Mouse (Mus musculus): ENCODE measurements around the gene Med10. TPM values are rescaled to one million over a fixed set of nuclear protein-coding genes. Genes with fewer than 3 reads are reported as not detected.

Gene Med10
- polyA plus RNA-seq, 1 experiment from 2014 or later, result 105 TPM

- no peaks in the 10 kb centered on the region for H3K4me1 ChIP-seq (replicated peaks)
- WGBS, result 73% methylated on average over 9 of the region's 9 CpGs
- ATAC-seq (ENCODE audit: insufficient number of reproducible peaks, low FRiP score), result no peak
These were observed 30.4 kb downstream of the Med10 start for GRCm38 (mm10) chr13:69832578-69832977.

DNA sequence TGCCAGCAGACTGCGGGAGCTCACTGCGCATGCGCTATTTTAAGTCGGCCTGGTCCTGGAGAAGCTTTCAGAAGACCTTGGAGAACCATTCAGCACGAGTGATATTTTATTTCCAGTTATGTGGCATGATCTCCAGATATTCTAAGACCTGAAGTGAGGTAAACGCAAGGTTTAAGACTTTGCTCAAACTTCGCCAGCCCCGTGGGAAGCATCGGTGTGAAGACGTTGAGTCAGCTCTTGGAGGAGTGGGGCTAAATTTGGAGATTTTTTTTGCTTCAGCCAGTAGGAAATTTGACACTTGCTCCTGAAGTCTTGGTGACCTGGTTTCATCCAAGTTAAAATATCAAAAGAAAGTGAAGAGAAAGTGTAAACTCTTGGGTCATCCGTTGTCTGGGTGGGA, 31.2 kb downstream of the Med10 start:
- no peak for ATAC-seq (ENCODE audit: insufficient number of reproducible peaks, low FRiP score)
- Histone ChIP-seq H3K27ac (ENCODE audit: poor library complexity, severe bottlenecking) (no peak overlapping the region), H3K4me1 (replicated peaks) (no peaks in the 10 kb centered on the region), H3K4me3 (no peak overlapping the region), H3K9me3 (replicated peaks) (no peaks in the 10 kb centered on the region), H3K4me2 (no peak overlapping the region), H3K36me3 (no peaks in the 10 kb centered on the region), H3K9ac (no peak overlapping the region), H3K27me3 (replicated peaks) (no peaks in the 10 kb centered on the region)
- WGBS, result 82% methylated on average over 11 of the region's 11 CpGs

More at GRCm38 (mm10) chr13:69832578-69832977, 30.4 kb downstream of the Med10 start:
- Histone ChIP-seq H3K27me3 (replicated peaks) (no peaks in the 10 kb centered on the region), H3K4me3 (no peak overlapping the region), H3K36me3 (no peaks in the 10 kb centered on the region), H3K9ac (no peak overlapping the region), H3K27ac (ENCODE audit: poor library complexity, severe bottlenecking) (no peak overlapping the region), H3K4me2 (no peak overlapping the region), H3K9me3 (replicated peaks) (no peaks in the 10 kb centered on the region)

GRCm38 (mm10) chr13:69845592-69845991, 43.4 kb downstream of the Med10 start:
- Histone ChIP-seq H3K36me3 (no peaks in the 10 kb centered on the region), H3K4me2 (no peak overlapping the region), H3K9me3 (replicated peaks) (no peaks in the 10 kb centered on the region), H3K9ac (no peak overlapping the region), H3K27me3 (replicated peaks) (no peaks in the 10 kb centered on the region), H3K4me1 (replicated peaks) (no peaks in the 10 kb centered on the region), H3K4me3 (no peak overlapping the region), H3K27ac (ENCODE audit: poor library complexity, severe bottlenecking) (no peak overlapping the region)
- ATAC-seq (ENCODE audit: insufficient number of reproducible peaks, low FRiP score), result no peak
- 63% methylated on average over 1 of the region's 1 CpGs for WGBS

- H3K4me2 ChIP-seq, result no peak overlapping the region
- H3K4me3 ChIP-seq, result no peak overlapping the region
- H3K27me3 ChIP-seq (replicated peaks), result no peaks in the 10 kb centered on the region
- H3K9me3 ChIP-seq (replicated peaks), result no peaks in the 10 kb centered on the region
- 84% methylated on average over 1 of the region's 1 CpGs for WGBS
- no peak overlapping the region for H3K9ac ChIP-seq
- ATAC-seq (ENCODE audit: insufficient number of reproducible peaks, low FRiP score), result no peak
- H3K27ac ChIP-seq (ENCODE audit: poor library complexity, severe bottlenecking), result no peak overlapping the region
- no peaks in the 10 kb centered on the region for H3K4me1 ChIP-seq (replicated peaks)
- H3K36me3 ChIP-seq, result no peaks in the 10 kb centered on the region
These were observed 47.4 kb downstream of the Med10 start for GRCm38 (mm10) chr13:69849579-69849978.

- no peak overlapping the region for H3K4me3 ChIP-seq
- H3K27ac ChIP-seq (ENCODE audit: poor library complexity, severe bottlenecking), result no peak overlapping the region
- ATAC-seq (ENCODE audit: insufficient number of reproducible peaks, low FRiP score), result no peak
- H3K4me2 ChIP-seq, result no peak overlapping the region
- H3K9me3 ChIP-seq (replicated peaks), result no peaks in the 10 kb centered on the region
- 51% methylated on average over 5 of the region's 5 CpGs for WGBS
- no peaks in the 10 kb centered on the region for H3K4me1 ChIP-seq (replicated peaks)
- no peak overlapping the region for H3K9ac ChIP-seq
- no peaks in the 10 kb centered on the region for H3K27me3 ChIP-seq (replicated peaks)
- no peaks in the 10 kb centered on the region for H3K36me3 ChIP-seq
These were observed 50.1 kb downstream of the Med10 start for GRCm38 (mm10) chr13:69852313-69852712.

- no peaks in the 10 kb centered on the region for H3K27me3 ChIP-seq (replicated peaks)
- H3K27ac ChIP-seq (ENCODE audit: poor library complexity, severe bottlenecking), result no peak overlapping the region
- no peaks in the 10 kb centered on the region for H3K36me3 ChIP-seq
- no peak overlapping the region for H3K4me3 ChIP-seq
- H3K4me2 ChIP-seq, result no peak overlapping the region
- H3K9ac ChIP-seq, result no peak overlapping the region
- no peak for ATAC-seq (ENCODE audit: insufficient number of reproducible peaks, low FRiP score)
- WGBS, result 66% methylated on average over 5 of the region's 5 CpGs
- H3K4me1 ChIP-seq (replicated peaks), result no peaks in the 10 kb centered on the region
- H3K9me3 ChIP-seq (replicated peaks), result no peaks in the 10 kb centered on the region
These were observed 51.3 kb downstream of the Med10 start for GRCm38 (mm10) chr13:69853425-69854043.

- ATAC-seq (ENCODE audit: insufficient number of reproducible peaks, low FRiP score), result no peak
- H3K4me1 ChIP-seq (replicated peaks), result no peaks in the 10 kb centered on the region
- 88% methylated on average over 1 of the region's 1 CpGs for WGBS
- no peak overlapping the region for H3K4me2 ChIP-seq
- H3K9ac ChIP-seq, result no peak overlapping the region
- no peaks in the 10 kb centered on the region for H3K36me3 ChIP-seq
- H3K4me3 ChIP-seq, result no peak overlapping the region
- no peaks in the 10 kb centered on the region for H3K27me3 ChIP-seq (replicated peaks)
- H3K9me3 ChIP-seq (replicated peaks), result no peaks in the 10 kb centered on the region
- H3K27ac ChIP-seq (ENCODE audit: poor library complexity, severe bottlenecking), result no peak overlapping the region
These were observed 53.7 kb downstream of the Med10 start for GRCm38 (mm10) chr13:69855941-69856340.

DNA sequence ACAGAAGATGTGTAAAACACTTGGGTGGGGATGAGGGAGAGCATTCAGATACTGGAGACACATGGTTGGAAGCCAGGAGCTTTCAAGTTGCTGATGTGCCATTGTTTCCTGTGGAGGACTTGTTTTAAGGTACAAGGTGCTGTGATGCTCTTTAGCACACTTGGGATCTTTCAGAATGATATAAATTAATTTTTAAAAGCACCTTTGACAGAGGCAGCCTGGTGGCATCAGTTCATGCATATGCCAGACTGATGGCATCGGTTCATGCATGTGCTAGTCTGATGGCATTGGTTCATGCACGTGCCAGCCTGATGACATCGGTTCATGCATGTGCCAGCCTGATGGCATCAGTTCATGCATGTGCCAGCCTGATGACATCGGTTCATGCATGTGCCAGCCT, 60.1 kb downstream of the Med10 start:
- Histone ChIP-seq H3K27ac (ENCODE audit: poor library complexity, severe bottlenecking) (no peak overlapping the region), H3K27me3 (replicated peaks) (no peaks in the 10 kb centered on the region), H3K36me3 (no peaks in the 10 kb centered on the region), H3K4me2 (no peak overlapping the region), H3K4me3 (no peak overlapping the region), H3K4me1 (replicated peaks) (no peaks in the 10 kb centered on the region), H3K9ac (no peak overlapping the region), H3K9me3 (replicated peaks) (no peaks in the 10 kb centered on the region)
- WGBS, result 90% methylated on average over 4 of the region's 4 CpGs
- no peak for ATAC-seq (ENCODE audit: insufficient number of reproducible peaks, low FRiP score)

GRCm38 (mm10) chr13:69864911-69865310, 62.7 kb downstream of the Med10 start:
- WGBS, result 73% methylated on average over 8 of the region's 8 CpGs
- ATAC-seq (ENCODE audit: insufficient number of reproducible peaks, low FRiP score), result no peak
- no peaks in the 10 kb centered on the region for H3K4me1 ChIP-seq (replicated peaks)
- no peaks in the 10 kb centered on the region for H3K9me3 ChIP-seq (replicated peaks)
- no peak overlapping the region for H3K9ac ChIP-seq
- no peaks in the 10 kb centered on the region for H3K36me3 ChIP-seq
- H3K4me3 ChIP-seq, result no peak overlapping the region
- no peak overlapping the region for H3K27ac ChIP-seq (ENCODE audit: poor library complexity, severe bottlenecking)
- no peaks in the 10 kb centered on the region for H3K27me3 ChIP-seq (replicated peaks)
- no peak overlapping the region for H3K4me2 ChIP-seq

Other genes starting within 250 kb of the Med10 start
- 7.2 and 8.1 TPM in 2 replicates for gene Srd5a1, start 191.0 kb upstream of the Med10 start, polyA plus RNA-seq (2016; fragmentation: Nextera tagmentation; extraction: Ambion mirVana)
- 0.54 and 0.70 TPM in 2 replicates for gene Ube2ql1, start 62.5 kb upstream of the Med10 start, polyA plus RNA-seq (2016; fragmentation: Nextera tagmentation; extraction: Ambion mirVana)

Measured in heart, embryonic 12.5 days (tissue).